Mouse (Mus musculus): ENCODE measurements around the gene Pptc7.

The Pptc7 gene

GRCm38 (mm10) chr5:122284183-122285028 is at the start of gene Pptc7:
TSS of gene Pptc7 (plus strand) at chr5:122284365.
- peak; percentile 81 for DNase-seq (ENCODE audit: low read depth, low spot score)

DNA sequence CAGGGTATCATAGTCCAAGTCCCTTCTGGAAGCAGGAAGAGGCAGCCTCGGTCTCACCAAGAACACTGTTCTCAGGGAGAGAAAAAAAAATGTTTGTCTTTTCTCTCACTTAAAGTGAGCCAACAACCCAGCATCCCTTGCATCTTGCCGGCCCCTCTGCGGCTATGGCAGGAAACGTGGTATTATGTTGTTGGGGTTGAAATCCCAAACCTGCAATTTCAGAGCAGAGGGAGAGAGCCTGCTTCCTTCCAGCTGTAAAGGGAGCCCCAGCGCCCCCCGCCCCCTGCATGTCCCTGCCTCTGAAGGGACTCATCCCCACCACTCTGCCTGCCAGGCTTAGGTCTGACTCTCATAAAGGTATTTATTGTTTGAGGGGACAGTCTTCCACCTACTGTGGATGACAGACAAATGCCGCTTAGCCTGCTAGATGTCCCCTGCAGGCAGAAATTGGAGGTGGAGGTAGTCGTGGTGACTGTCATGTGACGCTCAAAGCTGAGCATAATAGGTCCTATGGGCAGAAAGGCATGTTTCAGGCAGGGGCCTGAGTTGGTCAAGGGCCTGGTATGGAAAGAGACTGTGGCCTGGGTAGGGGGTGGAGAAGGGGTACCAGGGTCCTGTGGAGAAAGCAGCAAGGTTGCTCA is 48.8 kb upstream of the Pptc7 start:
- no peak for DNase-seq (ENCODE audit: low read depth, low spot score)

- DNase-seq (ENCODE audit: low read depth, low spot score) = no peak
Observed at GRCm38 (mm10) chr5:122237200-122237599, 47.0 kb upstream of the Pptc7 start.

GRCm38 (mm10) chr5:122239618-122240017 is 44.5 kb upstream of the Pptc7 start:
- no peak for DNase-seq (ENCODE audit: low read depth, low spot score)

DNA sequence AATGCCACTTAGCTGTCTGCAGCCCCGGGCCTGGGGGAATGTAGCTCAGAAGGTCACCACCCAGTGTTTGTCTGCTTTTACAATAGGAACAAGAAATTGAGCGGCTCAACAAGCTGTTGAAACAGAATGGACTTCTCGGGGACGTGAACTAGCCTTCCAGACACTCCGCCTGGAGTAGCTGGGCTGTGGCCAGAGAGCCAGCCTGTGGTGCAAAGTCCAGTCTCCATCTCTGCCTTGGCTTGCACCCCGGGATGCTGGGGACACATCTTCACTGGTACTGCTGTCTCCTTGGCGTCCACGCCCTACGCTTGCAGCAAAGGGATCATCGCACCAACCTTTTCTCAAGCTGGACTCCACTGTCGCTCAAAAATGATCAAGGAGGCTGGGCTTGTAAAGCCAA is 43.6 kb upstream of the Pptc7 start:
- DNase-seq (ENCODE audit: low read depth, low spot score) = no peak

- no peak for DNase-seq (ENCODE audit: low read depth, low spot score)
Observed at GRCm38 (mm10) chr5:122240989-122241388, 43.2 kb upstream of the Pptc7 start.

GRCm38 (mm10) chr5:122242521-122243123 is 41.5 kb upstream of the Pptc7 start:
- DNase-seq (ENCODE audit: low read depth, low spot score) = no peak

GRCm38 (mm10) chr5:122243781-122244523 is 40.2 kb upstream of the Pptc7 start:
- no peak for DNase-seq (ENCODE audit: low read depth, low spot score)

- DNase-seq (ENCODE audit: low read depth, low spot score) = no peak
Observed at GRCm38 (mm10) chr5:122245186-122245585, 39.0 kb upstream of the Pptc7 start.

GRCm38 (mm10) chr5:122246547-122247167 is 37.5 kb upstream of the Pptc7 start:
- no peak for DNase-seq (ENCODE audit: low read depth, low spot score)

GRCm38 (mm10) chr5:122247529-122247928 is 36.6 kb upstream of the Pptc7 start:
- no peak for DNase-seq (ENCODE audit: low read depth, low spot score)

DNA sequence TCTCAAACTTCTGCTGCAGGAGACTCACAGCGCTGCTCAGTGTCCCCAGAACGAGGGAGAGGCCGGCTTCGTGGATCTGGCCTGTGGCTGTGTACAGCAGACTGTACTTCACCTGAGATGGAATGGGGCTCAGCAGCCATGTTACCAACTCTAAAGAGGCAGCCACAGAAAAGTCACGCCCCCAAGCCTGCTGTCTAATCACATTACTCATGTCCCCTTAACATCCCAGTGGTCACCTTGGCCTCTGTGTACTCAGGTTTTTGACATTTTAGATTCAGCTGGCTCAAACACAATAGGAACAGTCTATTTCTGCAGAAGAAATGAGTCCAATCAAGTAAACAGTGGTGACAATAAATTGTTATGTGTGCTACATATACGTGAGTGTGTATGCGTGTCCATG is 36.2 kb upstream of the Pptc7 start:
- no peak for DNase-seq (ENCODE audit: low read depth, low spot score)

GRCm38 (mm10) chr5:122249281-122249680 is 34.9 kb upstream of the Pptc7 start:
- DNase-seq (ENCODE audit: low read depth, low spot score) = no peak

- DNase-seq (ENCODE audit: low read depth, low spot score) = no peak
Observed at GRCm38 (mm10) chr5:122251895-122252606, 32.1 kb upstream of the Pptc7 start.

DNA sequence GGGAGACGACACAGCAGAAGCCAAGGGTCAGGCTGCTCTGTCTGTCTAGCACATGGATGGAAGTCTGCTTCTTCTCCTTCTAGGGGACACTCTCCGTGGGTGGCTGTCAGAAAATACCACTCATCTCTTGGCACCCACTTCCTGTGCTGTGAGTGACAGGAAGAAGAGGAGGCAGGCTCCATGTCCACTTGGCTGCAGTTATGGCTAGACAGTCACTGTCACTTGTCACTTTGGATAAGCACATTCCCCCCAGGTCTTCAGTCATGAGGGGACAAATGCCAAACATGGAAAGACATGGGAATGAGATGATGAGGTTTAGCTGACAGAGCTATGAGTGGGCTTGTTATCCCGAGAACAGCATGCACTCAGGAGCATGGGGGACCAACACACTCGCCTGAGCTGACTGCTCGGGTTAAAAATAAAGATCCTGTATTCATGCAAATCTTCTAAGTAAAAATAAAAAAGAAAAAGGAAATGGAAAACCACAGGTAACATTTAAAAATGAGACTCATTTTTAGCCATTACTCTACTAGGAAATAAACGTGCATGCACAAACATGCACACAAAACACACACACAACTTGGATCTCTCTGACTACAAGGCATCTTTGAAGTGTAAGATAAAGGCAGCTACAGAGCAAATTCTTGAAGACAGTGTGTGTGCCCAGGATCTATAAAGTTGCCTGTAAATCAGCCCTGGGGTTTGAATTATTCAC is 26.0 kb upstream of the Pptc7 start:
- no peak for DNase-seq (ENCODE audit: low read depth, low spot score)

DNA sequence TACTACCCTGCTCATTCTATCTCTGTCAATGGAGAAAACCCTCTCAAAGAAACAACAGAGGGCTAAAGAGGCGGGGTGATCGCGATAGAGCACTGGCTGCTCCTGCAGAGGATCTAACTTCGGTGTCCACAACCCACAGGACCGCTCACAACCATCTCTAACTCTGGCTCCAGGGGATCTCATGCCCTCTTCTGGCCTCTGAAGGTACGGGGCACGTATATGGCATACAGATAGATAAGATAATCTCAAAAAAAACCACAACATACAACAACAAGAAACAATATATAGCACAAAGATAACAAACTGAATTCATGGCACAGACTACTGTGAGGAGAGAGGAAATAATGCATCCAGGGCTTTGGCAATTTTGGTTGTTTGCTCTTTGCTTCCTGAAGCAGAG is 22.1 kb upstream of the Pptc7 start:
- no peak for DNase-seq (ENCODE audit: low read depth, low spot score)

GRCm38 (mm10) chr5:122263933-122264905 is 19.9 kb upstream of the Pptc7 start, which contains the start of gene Tctn1:
TSS of gene Tctn1 (minus strand) at chr5:122264460.
- peak; percentile 94 for DNase-seq (ENCODE audit: low read depth, low spot score)

GRCm38 (mm10) chr5:122265187-122265586 is 19.0 kb upstream of the Pptc7 start:
- no peak for DNase-seq (ENCODE audit: low read depth, low spot score)

- no peak for DNase-seq (ENCODE audit: low read depth, low spot score)
Observed at GRCm38 (mm10) chr5:122265942-122266341, 18.2 kb upstream of the Pptc7 start.

Measured in forelimb bud, embryonic 11.5 days (tissue).